Mouse (Mus musculus) ES-CJ7 (cell line): ENCODE data around the gene Foxl1.

Source experiments
- DNase-seq: peaks from one replicate; pipeline ENCODE4 v3.0.0; 2011; ENCODE audit warnings: low read depth, low spot score

Gene Foxl1

DNA sequence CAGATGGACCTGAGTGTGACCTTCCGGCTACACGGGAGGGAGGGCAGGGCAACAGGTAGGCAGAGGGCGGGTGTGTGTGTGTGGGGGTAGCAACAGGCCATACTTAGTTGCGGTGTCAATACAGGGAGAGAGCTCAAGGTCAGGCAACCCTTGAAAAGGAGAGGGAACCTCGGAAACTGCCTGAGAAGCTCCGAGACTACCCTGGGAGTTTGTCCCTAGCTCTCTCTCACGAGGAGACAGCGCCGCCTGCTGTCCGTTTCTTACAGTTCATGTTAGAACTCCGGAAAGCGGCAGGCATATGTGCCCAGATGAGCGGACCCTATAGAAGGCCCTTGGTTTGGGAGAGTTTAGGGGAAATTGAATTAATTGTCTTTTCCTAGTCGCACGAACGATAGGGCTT lies 35.1 kb upstream of the Foxl1 start:
- DNase-seq = peak; percentile 90

DNA sequence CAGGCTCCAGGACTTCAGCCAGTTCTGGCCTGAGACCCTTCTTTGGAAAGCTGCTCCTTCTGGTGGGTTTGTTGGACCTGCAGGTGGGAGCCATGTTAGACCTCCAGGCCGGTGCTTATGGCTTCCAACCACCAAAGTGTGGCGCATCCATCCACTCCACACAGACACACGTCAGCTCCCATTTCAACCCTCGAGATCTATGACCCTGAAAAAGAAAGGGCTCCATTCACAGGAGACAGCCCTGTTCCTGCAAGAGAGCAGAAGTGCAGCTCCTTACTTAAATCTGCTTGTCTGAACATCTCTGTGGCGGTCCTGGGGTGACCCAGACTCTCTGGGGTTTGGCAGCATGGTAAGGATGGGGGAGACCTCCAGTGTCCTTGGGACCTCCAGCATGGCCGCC lies 34.2 kb upstream of the Foxl1 start:
- DNase-seq = no peak

DNA sequence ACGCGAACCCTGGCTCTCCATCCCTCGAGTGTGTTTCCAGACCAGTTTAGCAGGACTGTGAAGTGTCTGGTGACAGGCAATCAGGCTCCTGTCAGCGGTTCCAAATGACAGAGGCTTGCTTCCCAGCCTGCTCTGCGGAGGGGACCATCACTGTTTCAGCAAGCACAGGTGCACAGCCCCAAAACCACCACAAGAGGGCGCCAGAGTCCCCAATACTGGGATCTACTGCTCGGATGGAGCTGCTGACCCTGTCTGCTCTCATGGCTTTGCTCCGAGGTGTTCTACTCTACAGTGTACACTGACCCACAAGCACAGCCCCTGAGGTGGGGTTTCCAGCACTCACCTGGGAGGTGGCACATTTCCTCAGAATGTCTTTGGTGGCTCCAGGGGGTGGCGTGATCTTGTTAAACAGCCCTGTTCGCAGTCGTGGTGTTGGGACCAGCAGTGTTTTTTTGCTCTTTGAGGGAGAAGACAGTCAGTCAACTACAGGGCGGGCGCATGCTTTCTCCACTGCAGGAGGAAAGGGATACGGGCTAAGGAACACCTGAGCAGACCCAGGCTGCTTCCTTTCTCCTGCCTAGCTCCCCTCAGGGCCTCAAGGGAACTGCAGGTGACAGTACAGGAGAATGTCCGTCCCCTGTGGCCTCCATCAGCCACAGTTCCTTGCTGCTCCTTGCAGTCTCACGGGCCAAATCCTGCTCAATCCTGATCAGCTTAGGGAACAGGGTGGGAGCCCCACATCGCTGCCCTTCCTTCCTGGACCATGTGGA lies 23.5 kb upstream of the Foxl1 start:
- peak; percentile 87 for DNase-seq

DNA sequence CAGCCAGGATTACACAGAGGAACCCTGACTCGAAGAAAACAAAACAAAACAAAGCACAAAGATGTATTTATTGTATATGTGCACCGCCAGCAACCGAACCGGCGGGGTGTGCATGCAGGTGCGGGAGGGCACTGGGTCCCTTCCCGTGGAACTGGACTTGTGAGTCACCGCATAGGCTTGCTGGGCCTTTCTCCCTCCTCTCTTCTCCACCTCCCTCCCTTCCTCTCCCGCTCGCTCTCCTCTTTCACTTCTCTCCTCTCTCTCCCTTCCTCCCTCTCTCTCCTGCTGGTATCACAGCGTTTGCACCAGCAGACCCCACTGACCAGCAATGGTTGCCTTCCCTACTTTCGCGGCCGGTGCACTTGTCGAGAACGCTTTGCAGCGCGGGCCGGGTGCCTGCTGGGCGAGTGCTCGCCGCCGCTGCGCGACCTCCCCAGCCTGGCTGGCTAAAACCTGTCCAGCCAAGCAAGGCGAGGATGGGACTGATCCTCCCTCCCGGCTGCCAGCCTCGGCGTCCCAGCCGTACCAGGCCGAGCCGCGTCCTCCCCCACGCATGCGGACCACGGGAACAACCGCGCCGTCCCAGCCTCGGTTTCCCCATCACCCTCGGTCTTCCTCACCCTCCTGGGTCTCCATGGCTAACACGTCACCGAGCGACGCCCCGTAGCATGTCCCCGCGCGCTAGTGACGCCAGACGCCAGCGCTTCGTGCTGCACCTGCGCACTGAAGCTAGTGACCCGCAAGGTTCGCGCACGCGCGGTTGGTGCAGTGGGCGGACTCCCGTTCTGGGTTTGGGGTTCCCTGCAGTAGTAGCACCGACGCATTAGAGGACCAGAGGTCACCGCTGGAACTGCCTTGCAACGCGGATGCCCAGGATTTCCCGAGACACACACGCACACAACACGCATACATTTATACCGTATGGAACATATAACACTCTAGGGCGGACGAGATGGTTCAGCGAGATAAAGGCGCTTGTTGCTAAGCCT lies 19.8 kb upstream of the Foxl1 start, which contains the start of gene Mthfsd:
Gene Mthfsd, minus strand, starts transcription at position 725 of the 989 bp plus-strand sequence.
- DNase-seq = peak; percentile 99

DNA sequence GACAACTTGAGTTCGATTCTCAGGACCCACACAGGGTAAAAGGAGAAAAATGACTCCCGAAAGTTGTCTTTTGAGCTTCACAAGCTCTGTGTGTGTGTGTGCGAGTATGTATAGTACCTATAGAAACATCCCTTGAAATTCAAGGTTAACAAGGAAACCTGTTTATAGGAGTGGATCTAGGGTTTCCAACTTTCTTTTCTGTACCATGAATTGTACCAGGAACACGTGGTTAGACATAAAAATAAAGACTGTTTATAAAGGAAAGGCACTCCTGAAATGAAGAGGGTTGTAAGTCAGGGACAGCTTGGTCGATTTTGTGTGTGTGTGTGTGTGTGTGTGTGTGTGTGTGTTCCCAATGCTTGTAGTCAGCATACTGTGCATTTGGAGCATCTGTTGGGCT lies 19.1 kb upstream of the Foxl1 start:
- no peak for DNase-seq

DNA sequence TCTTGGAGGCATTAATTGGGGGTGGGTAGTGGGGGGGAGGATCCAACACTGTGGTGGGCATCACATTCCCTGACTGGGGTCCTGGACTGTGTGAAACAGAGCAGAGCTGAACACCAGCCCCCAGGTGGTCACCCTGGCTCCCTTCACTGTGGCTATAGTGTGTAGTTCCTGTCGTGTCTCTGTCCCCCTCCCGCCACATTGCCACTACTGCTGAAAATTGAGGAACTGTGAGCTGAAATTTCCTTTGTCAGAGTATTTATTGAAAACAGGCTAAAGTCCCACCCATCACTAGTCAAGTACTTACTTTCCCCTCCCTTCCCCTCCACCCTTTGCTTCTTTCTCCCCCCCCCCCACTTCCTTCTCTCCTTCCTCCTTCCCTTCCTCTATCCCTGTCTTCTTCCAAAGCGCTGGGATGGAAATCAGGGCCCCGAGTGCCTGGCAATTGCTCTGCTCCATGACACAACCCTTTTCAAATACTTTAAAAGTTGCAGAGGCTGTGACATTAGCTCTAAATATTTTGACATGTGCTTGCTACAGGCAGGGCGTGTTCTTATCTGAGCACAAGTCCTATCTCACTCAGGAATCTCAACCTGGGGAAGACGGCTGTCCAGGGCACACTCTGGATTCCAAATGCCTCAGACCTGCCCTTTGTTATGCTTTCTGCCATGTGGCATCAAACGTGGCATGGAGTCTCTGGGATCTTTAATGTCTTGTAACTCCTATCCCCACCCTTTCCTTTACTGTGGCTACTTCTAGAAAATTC lies 16.4 kb upstream of the Foxl1 start:
- no peak for DNase-seq

DNA sequence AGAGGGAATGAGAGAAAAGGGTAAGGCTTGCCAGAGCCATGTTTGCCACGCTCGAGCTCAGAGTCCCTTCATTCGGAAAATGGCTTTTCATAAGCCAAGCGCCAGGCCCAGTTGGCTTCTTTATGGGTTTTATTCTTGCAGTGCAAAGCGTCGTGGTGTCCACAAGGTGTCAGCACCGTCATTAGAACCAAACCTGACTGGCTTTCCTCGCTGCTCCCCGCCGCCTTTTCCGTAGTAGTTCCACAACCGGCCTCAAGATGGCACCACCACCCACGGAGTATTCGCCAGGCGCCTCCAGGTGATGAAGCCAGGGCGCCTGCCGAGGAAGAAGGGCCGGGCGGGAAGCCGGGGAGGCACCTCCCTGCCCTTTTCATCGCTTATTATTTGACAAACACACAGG lies 14.5 kb upstream of the Foxl1 start:
- peak; percentile 96 for DNase-seq

DNA sequence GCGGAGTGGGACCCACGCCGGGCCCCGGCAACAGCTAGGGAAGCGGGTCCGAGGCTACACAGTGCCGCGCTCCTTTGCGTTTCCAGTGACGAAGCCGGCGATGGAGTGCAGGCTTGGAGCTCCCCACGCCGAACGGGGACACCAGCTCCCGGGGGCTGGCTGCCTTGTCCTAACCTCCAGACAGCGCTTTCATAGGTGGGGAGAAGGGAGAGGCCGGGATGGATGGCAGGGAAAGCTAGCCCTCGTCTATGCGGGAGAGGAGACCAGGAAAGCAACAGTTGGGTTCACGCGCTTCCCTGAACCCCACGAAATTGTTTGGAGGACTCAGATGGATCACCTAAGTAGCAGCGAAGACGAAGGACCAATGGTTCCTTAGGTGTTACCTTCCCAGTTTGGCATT lies 12.6 kb upstream of the Foxl1 start:
- DNase-seq = peak; percentile 38

DNA sequence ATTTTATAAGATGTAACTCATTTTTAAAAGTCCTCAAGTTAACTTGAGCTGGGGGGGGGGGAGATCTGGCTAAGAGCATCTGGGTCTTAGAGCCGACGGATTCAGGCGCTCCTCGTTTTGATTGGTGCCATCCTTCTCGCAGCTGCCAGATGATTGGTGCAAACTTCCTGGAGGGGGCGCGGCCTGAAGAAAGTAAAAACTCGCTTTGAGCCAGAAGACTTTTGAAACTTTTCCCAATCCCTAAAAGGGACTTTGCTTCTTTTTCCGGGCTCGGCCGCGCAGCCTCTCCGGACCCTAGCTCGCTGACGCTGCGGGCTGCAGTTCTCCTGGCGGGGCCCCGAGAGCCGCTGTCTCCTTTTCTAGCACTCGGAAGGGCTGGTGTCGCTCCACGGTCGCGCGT lies 11.8 kb upstream of the Foxl1 start, which contains the start of gene Foxc2:
Gene Foxc2, plus strand, starts transcription at position 224 of the 400 bp plus-strand sequence.
- DNase-seq = peak; percentile 98

DNA sequence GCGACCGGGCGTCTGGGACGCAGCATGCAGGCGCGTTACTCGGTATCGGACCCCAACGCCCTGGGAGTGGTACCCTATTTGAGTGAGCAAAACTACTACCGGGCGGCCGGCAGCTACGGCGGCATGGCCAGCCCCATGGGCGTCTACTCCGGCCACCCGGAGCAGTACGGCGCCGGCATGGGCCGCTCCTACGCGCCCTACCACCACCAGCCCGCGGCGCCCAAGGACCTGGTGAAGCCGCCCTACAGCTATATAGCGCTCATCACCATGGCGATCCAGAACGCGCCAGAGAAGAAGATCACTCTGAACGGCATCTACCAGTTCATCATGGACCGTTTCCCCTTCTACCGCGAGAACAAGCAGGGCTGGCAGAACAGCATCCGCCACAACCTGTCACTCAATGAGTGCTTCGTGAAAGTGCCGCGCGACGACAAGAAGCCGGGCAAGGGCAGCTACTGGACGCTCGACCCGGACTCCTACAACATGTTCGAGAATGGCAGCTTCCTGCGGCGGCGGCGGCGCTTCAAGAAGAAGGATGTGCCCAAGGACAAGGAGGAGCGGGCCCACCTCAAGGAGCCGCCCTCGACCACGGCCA lies 11.1 kb upstream of the Foxl1 start:
- DNase-seq = peak; percentile 73

DNA sequence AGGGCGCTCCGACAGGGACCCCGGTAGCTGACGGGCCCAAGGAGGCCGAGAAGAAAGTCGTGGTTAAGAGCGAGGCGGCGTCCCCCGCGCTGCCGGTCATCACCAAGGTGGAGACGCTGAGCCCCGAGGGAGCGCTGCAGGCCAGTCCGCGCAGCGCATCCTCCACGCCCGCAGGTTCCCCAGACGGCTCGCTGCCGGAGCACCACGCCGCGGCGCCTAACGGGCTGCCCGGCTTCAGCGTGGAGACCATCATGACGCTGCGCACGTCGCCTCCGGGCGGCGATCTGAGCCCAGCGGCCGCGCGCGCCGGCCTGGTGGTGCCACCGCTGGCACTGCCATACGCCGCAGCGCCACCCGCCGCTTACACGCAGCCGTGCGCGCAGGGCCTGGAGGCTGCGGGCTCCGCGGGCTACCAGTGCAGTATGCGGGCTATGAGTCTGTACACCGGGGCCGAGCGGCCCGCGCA lies 10.5 kb upstream of the Foxl1 start:
- peak; percentile 39 for DNase-seq

DNA sequence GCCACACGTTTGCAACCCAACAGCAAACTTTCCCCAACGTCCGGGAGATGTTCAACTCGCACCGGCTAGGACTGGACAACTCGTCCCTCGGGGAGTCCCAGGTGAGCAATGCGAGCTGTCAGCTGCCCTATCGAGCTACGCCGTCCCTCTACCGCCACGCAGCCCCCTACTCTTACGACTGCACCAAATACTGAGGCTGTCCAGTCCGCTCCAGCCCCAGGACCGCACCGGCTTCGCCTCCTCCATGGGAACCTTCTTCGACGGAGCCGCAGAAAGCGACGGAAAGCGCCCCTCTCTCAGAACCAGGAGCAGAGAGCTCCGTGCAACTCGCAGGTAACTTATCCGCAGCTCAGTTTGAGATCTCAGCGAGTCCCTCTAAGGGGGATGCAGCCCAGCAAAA lies 9.8 kb upstream of the Foxl1 start:
- DNase-seq = peak; percentile 48

DNA sequence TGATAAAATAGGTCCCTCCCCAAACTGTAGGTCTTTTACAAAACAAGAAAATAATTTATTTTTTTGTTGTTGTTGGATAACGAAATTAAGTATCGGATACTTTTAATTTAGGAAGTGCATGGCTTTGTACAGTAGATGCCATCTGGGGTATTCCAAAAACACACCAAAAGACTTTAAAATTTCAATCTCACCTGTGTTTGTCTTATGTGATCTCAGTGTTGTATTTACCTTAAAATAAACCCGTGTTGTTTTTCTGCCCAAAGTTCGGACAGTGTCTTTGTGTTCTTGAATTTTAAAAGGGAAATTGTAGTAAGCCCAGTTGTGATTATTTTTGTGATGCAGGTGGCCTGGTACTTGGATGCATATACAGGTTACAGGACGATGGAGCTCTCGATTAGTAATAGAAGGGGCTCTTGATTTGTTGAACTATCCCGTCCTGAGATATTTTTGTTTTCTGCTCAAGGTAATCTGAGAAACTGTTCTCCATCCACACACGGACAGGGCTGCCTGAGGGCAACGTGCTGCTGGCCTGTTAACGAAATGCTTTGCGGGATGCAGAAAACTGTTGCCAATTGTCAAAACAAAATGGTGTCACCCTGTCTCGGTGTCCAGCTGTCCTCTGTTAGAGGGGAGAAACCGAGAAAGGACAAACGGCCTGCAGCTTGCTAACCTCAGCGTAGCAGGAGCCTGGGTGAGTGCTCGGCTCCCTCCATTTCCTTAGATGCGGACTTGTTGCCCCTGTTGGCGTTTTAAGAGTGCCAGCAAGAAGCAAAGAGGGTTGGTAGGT lies 8.9 kb upstream of the Foxl1 start:
- no peak for DNase-seq

DNA sequence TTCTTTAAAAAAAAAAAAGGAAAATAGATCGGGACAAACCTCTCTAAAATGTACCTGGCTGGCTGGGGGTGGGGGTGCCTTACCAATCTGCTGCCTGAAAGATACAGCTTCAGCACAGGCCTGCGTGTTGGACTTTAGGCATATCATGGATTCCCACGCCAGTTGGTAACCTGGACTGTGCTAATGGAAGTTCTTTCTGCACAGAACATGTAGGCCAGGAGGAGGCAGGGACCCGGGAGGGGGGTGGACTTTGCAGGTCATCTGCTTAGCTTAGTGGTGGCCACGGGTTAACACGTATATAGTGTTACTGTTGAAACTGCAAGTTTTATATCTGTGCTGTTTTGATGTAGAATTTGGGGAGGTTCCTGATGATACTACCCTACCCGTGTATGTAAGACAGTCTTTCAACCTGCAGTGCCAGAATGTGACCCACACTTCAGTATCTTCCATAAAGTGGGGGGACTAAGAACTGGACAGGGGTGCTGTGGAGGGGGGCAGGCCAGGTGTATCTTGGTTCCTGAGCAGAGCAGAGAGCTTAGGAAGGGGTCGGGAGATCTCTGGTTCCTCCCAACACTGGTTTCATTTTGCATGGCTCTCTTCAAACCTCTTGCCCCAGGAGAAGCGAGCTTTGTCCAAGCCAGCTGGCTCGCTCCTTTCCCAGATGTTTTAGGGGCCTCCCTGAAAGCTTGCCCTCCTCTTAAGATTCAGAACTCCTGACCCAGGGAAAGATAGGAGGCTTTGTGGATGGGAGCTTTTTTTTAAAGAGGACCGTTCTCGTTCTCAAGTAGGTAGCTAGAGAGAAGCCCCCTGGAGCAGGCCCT lies 7.9 kb upstream of the Foxl1 start:
- DNase-seq = no peak

DNA sequence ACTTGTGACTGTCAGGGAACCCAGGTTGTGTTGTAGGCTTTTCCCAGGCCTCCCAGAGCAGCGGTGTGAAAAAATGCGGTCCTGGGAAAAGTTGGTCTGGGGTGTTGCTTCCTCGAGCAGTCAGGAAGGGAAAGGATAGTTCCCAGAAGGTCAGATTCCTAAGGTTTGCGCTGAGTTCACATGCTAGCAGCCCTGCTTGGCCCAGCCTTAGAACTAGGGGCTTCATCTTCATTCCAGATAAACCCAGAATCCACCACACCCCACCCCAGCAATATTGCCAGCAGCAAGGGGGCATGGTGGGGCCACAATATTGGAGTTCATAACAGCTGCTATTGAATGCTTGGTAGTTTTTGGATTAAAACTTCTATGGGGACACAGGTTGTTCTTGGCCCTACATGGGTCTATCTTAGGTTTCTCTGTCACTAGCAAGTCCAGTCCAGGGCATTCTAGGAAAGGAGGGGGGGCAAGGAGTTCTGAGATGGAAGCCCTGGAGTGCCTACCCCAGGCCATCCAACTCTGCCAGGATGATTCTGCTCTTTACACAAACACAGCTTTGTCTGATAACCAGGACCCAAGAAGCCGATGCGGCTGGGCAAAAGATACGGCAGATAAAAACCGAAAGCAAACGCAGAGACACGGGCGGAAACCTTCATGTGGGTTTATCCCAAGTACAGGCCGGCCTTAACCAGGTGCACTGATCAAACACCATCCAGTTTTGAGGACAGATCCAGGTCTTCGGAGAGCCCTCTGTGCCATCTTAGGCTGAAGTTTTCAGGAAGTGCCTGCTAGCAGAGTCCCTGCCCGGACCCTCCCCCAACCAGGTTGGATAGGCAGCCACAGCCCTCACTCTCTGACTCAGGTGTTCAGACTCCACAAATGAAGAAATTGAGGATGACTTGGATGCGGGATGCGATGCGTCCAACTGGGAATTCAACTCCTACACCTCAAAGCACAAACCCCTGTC lies 7.0 kb upstream of the Foxl1 start:
- DNase-seq = no peak

DNA sequence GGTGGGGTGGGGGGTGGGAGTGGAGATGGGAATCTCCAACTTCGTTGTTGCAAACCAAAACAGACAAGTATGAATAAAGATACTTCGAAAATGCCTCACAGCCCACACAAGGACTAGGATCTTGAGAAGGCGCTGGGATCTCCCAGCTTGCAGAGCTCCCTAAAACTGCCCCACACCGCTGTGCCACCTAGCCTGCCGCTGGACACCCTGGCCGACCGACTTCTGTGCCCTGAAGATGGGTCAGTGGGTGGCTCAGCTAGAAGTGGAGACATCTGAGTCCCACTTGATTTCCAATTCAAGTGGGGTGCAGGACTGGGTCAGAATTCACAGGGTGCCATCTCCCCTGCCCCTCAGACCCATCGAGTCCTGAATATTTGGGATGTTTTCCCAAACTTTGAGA lies 6.0 kb upstream of the Foxl1 start:
- DNase-seq = no peak

DNA sequence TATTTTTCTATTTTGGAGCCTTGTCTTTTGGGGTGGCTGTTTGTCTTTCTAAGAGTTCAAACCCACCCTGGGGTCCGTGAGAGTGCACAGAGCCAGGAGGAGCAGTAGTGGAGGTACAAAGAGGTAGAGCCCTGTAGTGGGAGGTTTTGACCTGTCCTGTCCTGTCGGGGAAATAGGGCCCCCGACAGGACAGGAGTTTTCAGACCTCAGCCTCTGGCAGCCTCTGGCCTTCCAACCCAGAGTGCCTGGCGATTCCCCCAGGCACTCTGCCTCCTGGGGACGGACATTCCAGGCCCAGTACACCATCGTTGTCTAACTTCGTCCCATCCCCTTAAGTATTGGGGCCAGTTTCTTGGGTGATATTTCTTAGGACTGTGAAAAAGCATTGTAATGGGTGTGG lies 5.4 kb upstream of the Foxl1 start:
- DNase-seq = no peak

DNA sequence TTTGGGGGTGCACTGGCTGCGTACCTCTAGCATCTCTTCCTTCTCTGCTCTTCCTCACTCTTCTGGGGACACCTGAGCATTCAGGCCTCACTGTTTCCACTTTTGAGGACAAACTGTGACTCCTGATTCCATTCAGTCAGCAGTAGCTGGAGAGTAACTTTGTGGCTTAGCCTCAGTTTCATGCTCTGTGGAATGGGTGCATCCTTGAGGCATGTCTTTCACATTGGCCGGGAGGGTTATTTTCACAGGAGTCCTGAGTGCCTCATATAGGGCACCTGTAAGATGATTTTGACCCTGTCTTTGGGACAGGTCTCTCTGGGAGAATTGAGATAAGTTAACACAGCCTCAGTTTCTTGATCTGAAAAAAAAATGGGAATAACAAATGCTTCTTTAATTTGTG lies 4.6 kb upstream of the Foxl1 start:
- DNase-seq = peak; percentile 3
